Mouse (Mus musculus) retina, postnatal 1 day (tissue): Measurements from ENCODE around the gene Calcr.
A peak's percentile ranks its signal among the peaks of the same experiment; 100 is the strongest.
"Not testable (repeated sequence)": the region's sequence is repeated elsewhere in the genome, so short reads cannot be mapped to it uniquely, and the experiment has no call there.

Experiments used
- DNase-seq: peaks from one replicate; pipeline ENCODE4 v3.0.0-alpha.2; 2012

Gene Calcr

DNA sequence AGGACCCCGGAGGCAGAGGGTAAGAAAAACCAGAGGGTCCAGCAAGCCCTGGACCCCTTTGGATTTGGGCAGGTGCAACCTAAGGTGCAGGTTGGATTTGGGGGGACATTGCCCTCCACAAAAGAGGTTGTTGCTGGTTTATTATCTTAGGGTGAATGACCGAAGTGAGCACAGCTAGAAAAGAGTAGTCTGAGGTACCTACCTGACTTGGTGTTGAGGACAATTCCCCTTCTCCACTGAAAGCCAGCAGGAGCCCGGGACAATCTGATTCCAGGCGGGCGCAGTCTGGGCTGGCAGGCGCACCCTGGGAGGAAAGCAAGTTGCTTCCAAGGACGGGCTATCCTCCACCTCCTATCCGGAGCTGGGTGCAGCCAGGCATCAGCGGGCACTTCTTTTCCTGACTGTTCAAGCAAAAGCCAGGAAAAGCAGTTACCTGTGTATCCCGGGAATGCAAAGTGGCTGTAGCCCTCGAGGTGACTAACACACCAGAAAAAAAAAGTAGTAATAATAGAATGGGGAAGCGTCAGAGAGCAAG, at the start of gene Calcr:
Gene Calcr (minus strand): TSS at position 485 of the 535 bp plus-strand sequence.
- DNase-seq: no peak

- DNase-seq: no peak
Measured at GRCm38 (mm10) chr6:3767485-3767884, 3.0 kb upstream of the Calcr start.

GRCm38 (mm10) chr6:3763171-3763967, 1.1 kb downstream of the Calcr start:
- peak; percentile 48 for DNase-seq

DNA sequence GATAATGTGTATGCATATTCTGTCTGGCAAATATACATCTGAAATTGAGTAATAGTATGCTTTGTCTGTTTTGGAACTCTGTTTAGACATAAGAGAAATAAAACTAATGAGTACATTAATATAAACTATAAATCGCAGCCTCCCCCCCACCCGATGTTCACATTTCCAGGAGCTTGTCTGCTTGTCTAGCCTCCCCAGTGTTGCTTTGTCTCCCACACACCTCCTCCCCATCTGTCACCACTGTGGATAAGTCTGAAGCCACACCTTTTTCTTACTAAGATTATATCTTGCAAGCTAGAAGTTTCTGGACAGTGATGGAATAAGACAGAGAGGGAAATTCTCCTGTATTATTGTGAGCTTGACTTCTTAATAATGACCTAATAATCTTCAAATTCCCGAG, 12.9 kb downstream of the Calcr start:
- no peak for DNase-seq

DNA sequence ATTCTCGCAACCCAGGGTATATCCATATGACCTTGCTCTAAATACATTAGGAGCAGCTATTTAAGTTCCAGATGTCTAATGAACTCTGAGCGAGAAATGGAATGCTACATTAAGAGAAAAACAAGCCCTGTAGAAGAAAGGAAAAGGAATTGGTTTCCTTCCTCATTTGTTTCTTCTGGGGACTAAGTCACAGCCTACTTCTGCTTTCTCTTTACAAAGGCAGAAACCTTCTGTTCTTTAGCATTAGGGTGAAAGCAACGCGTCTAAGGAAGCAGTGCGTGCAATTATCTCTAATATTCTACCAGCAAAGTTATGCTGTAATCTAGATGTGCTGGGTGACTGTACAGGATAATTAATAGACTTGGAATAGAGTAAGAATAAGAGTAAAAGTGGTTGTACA, 14.9 kb downstream of the Calcr start:
- DNase-seq: no peak

- no peak for DNase-seq
Measured at GRCm38 (mm10) chr6:3745546-3745945, 19.0 kb downstream of the Calcr start.

GRCm38 (mm10) chr6:3741996-3742713, 22.4 kb downstream of the Calcr start:
- DNase-seq: no peak

GRCm38 (mm10) chr6:3741296-3741695, 23.2 kb downstream of the Calcr start:
- no peak for DNase-seq

- no peak for DNase-seq
Measured at GRCm38 (mm10) chr6:3730246-3730867, 34.2 kb downstream of the Calcr start.

- DNase-seq: no peak
Measured at GRCm38 (mm10) chr6:3688087-3688642, 76.3 kb downstream of the Calcr start.

DNA sequence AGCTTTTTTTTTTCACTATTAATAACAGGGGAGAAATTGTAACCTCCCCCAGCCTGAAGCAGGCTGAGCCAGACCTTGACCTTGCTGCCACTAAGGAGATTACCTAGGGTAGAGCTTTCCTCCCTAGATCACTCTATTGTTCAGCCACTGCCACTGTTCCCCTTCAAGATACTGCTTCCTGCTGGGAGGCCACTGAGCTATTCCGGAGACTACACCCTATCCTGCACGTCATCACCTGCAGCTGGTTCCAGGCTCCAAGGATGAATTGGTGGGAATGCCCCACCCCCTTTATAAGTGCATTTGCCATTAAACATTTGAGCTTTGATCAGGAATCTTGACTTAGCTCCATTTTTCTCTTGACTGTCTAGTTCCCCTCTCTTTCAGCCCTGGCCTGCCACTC, 86.2 kb downstream of the Calcr start:
- not testable (repeated sequence) for DNase-seq

- DNase-seq: no peak
Measured at GRCm38 (mm10) chr6:3677806-3678205, 86.7 kb downstream of the Calcr start.

- not testable (repeated sequence) for DNase-seq
Measured at GRCm38 (mm10) chr6:3671941-3672340, 92.6 kb downstream of the Calcr start.

DNA sequence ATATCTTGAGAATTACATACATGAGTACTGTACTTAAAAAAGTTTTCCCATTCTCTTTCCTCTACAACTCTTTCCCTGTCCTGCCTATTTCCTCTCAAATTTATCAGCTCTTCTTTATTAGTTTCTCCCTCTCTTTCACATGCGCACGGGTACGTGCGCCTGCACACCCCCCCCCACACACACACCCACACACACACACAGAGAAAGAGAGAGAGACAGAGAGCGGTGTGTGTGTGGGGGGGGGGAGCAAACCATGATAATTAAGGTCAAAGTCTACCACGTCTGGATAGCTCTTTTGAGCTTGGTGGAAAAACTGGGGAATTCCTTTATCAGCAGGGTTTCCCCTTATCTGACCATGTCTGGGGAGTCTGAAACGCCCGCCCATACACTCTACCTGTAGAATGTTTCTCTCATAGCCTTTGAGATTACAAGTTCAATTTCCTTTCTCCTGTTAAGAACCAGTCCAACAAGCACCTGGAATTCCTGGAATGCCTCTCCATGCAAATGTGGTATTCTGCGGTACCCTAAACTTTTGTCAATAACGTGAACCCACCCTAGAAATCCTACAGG, 100.3 kb downstream of the Calcr start:
- DNase-seq: no peak

GRCm38 (mm10) chr6:3658405-3658804, 106.1 kb downstream of the Calcr start:
- no peak for DNase-seq
